8 mouse cellular contexts compared by ENCODE assay signal in genomic region chr10:14017822-14018364, GRCm38 (mm10). TPM values are rescaled to one million over a fixed set of nuclear protein-coding genes. Genes with fewer than 3 reads are reported as not detected.
DNase-seq lines count a peak whose midpoint lies in the region; ATAC-seq and TF ChIP-seq lines count a peak whose summit lies in the region.

No protein-coding gene starts in this region.

- DNase-seq in 416B (ENCODE audit: low read depth): peak; percentile 67
- peak; percentile 30 for DNase-seq in embryo, embryonic 11.5 days (ENCODE audit: low read depth, low spot score)
- peak; percentile 95 for DNase-seq in heart, postnatal 0 days (ENCODE audit: low spot score)
- DNase-seq in kidney, postnatal 25 days: peak; percentile 17 to 40
- peak; percentile 49 for DNase-seq in midbrain, embryonic 14.5 days
- no peak for DNase-seq in spleen, postnatal 14 days (ENCODE audit: low spot score in 2 of 2)
- DNase-seq in layer of hippocampus, postnatal 36 days: no peak

- no peaks in the 10 kb centered on the region for H3K36me3 ChIP-seq in ES-Bruce4 (ENCODE audit: control insufficient read depth, insufficient read depth, low read length, poor library complexity, severe bottlenecking)
- no peaks in the 10 kb centered on the region for H3K36me3 ChIP-seq in heart, postnatal 0 days (replicated peaks; ENCODE audit: control insufficient read depth, insufficient read depth, low read length)
- H3K36me3 ChIP-seq in midbrain, embryonic 14.5 days (ENCODE audit: control insufficient read depth, insufficient read depth, low read length): no peaks in the 10 kb centered on the region

- H3K4me2 ChIP-seq in heart, postnatal 0 days (ENCODE audit: low read depth, low read length): peak overlapping the region; percentile 60
- peak overlapping the region; percentile 37 for H3K4me2 ChIP-seq in midbrain, embryonic 14.5 days (ENCODE audit: low read length)

- H3K27me3 ChIP-seq in ES-Bruce4 (ENCODE audit: control insufficient read depth, insufficient read depth, low read length, poor library complexity, severe bottlenecking): no peaks in the 10 kb centered on the region
- no peaks in the 10 kb centered on the region for H3K27me3 ChIP-seq in heart, postnatal 0 days (ENCODE audit: control insufficient read depth, insufficient read depth, low read length)
- H3K27me3 ChIP-seq in midbrain, embryonic 14.5 days (ENCODE audit: control insufficient read depth, insufficient read depth, low read length): no peaks in the 10 kb centered on the region

- H3K4me1 ChIP-seq in ES-Bruce4 (ENCODE audit: control insufficient read depth, insufficient read depth, low read length): no peaks in the 10 kb centered on the region
- peaks cover 34% of the 10 kb centered on the region for H3K4me1 ChIP-seq in heart, postnatal 0 days (ENCODE audit: control insufficient read depth, insufficient read depth)
- 0 out of 2 replicates have a peak, but pooled peaks cover 14% of the 10 kb centered on the region for H3K4me1 ChIP-seq in midbrain, embryonic 14.5 days (ENCODE audit: control insufficient read depth, insufficient read depth, low read length)

- TF ChIP-seq POLR2A in ES-Bruce4 (IDR thresholded peaks at IDR 0.05; ENCODE audit: insufficient read depth, low read length): no peak

- 3% methylated on average over 12 of the region's 12 CpGs for WGBS in heart, postnatal 0 days
- WGBS in midbrain, embryonic 14.5 days: 5% methylated on average over 12 of the region's 12 CpGs

- H3K9ac ChIP-seq in ES-Bruce4 (ENCODE audit: low read depth, poor library complexity, severe bottlenecking): no peak overlapping the region
- H3K9ac ChIP-seq in heart, postnatal 0 days (replicated peaks; ENCODE audit: low read depth, low read length): peak overlapping the region; percentile 28; the same call in 1 of the 2 replicates
- peak overlapping the region; percentile 13; the same call in 1 of the 2 replicates for H3K9ac ChIP-seq in midbrain, embryonic 14.5 days (replicated peaks; ENCODE audit: low read length)

- TF ChIP-seq CTCF in ES-Bruce4 (IDR thresholded peaks at IDR 0.05; ENCODE audit: low read depth, low read length): no peak
- no peak for TF ChIP-seq CTCF in heart, postnatal 0 days (IDR thresholded peaks at IDR 0.05; ENCODE audit: low read depth)

- H3K4me3 ChIP-seq in ES-Bruce4 (ENCODE audit: low read depth, low read length): no peak overlapping the region
- H3K4me3 ChIP-seq in heart, postnatal 0 days (ENCODE audit: low read depth, low read length): peak overlapping the region; percentile 46
- H3K4me3 ChIP-seq in midbrain, embryonic 14.5 days (replicated peaks; ENCODE audit: low read depth, low read length): peak overlapping the region; percentile 23; the same call in 1 of the 2 replicates

- 0 out of 2 replicates have a peak, but pooled peaks have one; percentile 43 for TF ChIP-seq EP300 in ES-Bruce4 (IDR thresholded peaks at IDR 0.05; ENCODE audit: insufficient read depth, low read depth, low read length)
- peak; percentile 5; the same call in 1 of the 2 replicates for TF ChIP-seq EP300 in heart, postnatal 0 days (IDR thresholded peaks at IDR 0.05; ENCODE audit: low read depth)

- no peaks in the 10 kb centered on the region for H3K9me3 ChIP-seq in ES-Bruce4 (replicated peaks; ENCODE audit: control insufficient read depth, insufficient read depth, low read length, poor library complexity, severe bottlenecking)
- no peaks in the 10 kb centered on the region for H3K9me3 ChIP-seq in heart, postnatal 0 days (replicated peaks; ENCODE audit: control insufficient read depth, low read length)
- H3K9me3 ChIP-seq in midbrain, embryonic 14.5 days (ENCODE audit: control insufficient read depth, low read length): no peaks in the 10 kb centered on the region

- ATAC-seq in heart, postnatal 0 days (ENCODE audit: insufficient read depth, low read depth): peak; percentile 91
- peak; percentile 29; the same call in 1 of the 2 replicates for ATAC-seq in midbrain, embryonic 14.5 days (ENCODE audit: low FRiP score, low TSS enrichment)

- H3K27ac ChIP-seq in ES-Bruce4 (ENCODE audit: insufficient read depth, low read length): no peak overlapping the region
- peak overlapping the region; percentile 81 for H3K27ac ChIP-seq in heart, postnatal 0 days (ENCODE audit: low read depth)
- peak overlapping the region; percentile 60; the same call in 1 of the 2 replicates for H3K27ac ChIP-seq in midbrain, embryonic 14.5 days (replicated peaks; ENCODE audit: low read depth, low read length)

RNA-seq across cellular contexts. Expression of gene Hivep2, which starts 52.0 kb away (rescaled TPM):
- 3.4 and 4.3 TPM in 2 replicates for polyA plus RNA-seq in ES-Bruce4 (2011; ENCODE audit: insufficient read depth, insufficient read length, low read depth, missing spikeins)
- total RNA-seq in heart, postnatal 0 days (2014; rRNA removed; ENCODE audit: low replicate concordance): 11.6 and 11.9 TPM in 2 replicates
- polyA plus RNA-seq in heart, postnatal 0 days (2015; fragmentation: Nextera tagmentation; extraction: Ambion mirVana): 3.7 and 3.8 TPM in 2 replicates
- 12.8 TPM in 2 replicates for polyA plus RNA-seq in midbrain, embryonic 14.5 days (2014; fragmentation: Nextera tagmentation; extraction: Ambion mirVana)
- 100 to 1,000 TPM; 202 to 208 TPM for total RNA-seq in layer of hippocampus, postnatal 36 days (2021)

Comparison
In these comparisons a context has a peak if more than half of its experiments do, and no peak if none do; other contexts are left out.
1. DNase-seq: peak in 416B (single experiment), embryo, embryonic 11.5 days (single experiment), heart, postnatal 0 days (single experiment), kidney, postnatal 25 days (2 of 2) and midbrain, embryonic 14.5 days (single experiment); none in spleen, postnatal 14 days (0 of 2) and layer of hippocampus, postnatal 36 days (0 of 2).